Mouse (Mus musculus): ENCODE measurements at regions not wholly inside any gene's neighbourhood (a gene's known extent, or its start where the extent isn't known, plus 50 kb on each side); places are given as distances from the start of the nearest gene placed in this dataset.
A peak's percentile ranks its signal among the peaks of the same experiment; 100 is the strongest.

GRCm38 (mm10) chr10:8995097-8995496 is 109.2 kb upstream of the Sash1 start:
- no peak for DNase-seq (ENCODE audit: low spot score)

- no peak for DNase-seq (ENCODE audit: low spot score)
Measured at GRCm38 (mm10) chr10:8986339-8986738, 100.5 kb upstream of the Sash1 start.

- DNase-seq (ENCODE audit: low spot score), result no peak
Measured at GRCm38 (mm10) chr10:8983347-8983746, 97.5 kb upstream of the Sash1 start.

- no peak for DNase-seq (ENCODE audit: low spot score)
Measured at GRCm38 (mm10) chr10:8980568-8980967, 94.7 kb upstream of the Sash1 start.

GRCm38 (mm10) chr10:8978595-8978994 is 92.7 kb upstream of the Sash1 start:
- DNase-seq (ENCODE audit: low spot score), result no peak

- DNase-seq (ENCODE audit: low spot score), result no peak
Measured at GRCm38 (mm10) chr10:8973934-8974333, 88.1 kb upstream of the Sash1 start.

- no peak for DNase-seq (ENCODE audit: low spot score)
Measured at GRCm38 (mm10) chr10:8972789-8973551, 87.1 kb upstream of the Sash1 start.

- no peak for DNase-seq (ENCODE audit: low spot score)
Measured at GRCm38 (mm10) chr10:8970807-8971206, 84.9 kb upstream of the Sash1 start.

GRCm38 (mm10) chr10:8969586-8969985 is 83.7 kb upstream of the Sash1 start:
- DNase-seq (ENCODE audit: low spot score), result no peak

- no peak for DNase-seq (ENCODE audit: low spot score)
Measured at GRCm38 (mm10) chr10:8969016-8969415, 83.1 kb upstream of the Sash1 start.

GRCm38 (mm10) chr10:8968276-8968923 is 82.5 kb upstream of the Sash1 start:
- peak; percentile 70 for DNase-seq (ENCODE audit: low spot score)

GRCm38 (mm10) chr10:8962921-8963320 is 77.1 kb upstream of the Sash1 start:
- no peak for DNase-seq (ENCODE audit: low spot score)

GRCm38 (mm10) chr10:8960964-8961675 is 75.2 kb upstream of the Sash1 start:
- no peak for DNase-seq (ENCODE audit: low spot score)

- no peak for DNase-seq (ENCODE audit: low spot score)
Measured at GRCm38 (mm10) chr10:8960275-8960960, 74.5 kb upstream of the Sash1 start.

- DNase-seq (ENCODE audit: low spot score), result no peak
Measured at GRCm38 (mm10) chr10:8955499-8956211, 69.8 kb upstream of the Sash1 start.

GRCm38 (mm10) chr10:8954003-8954402 is 68.1 kb upstream of the Sash1 start:
- no peak for DNase-seq (ENCODE audit: low spot score)

GRCm38 (mm10) chr10:8952922-8953321 is 67.1 kb upstream of the Sash1 start:
- no peak for DNase-seq (ENCODE audit: low spot score)

GRCm38 (mm10) chr10:8951937-8952336 is 66.1 kb upstream of the Sash1 start:
- no peak for DNase-seq (ENCODE audit: low spot score)

- DNase-seq (ENCODE audit: low spot score), result peak; percentile 33
Measured at GRCm38 (mm10) chr10:8951236-8951825, 65.5 kb upstream of the Sash1 start.

GRCm38 (mm10) chr10:8948227-8948626 is 62.4 kb upstream of the Sash1 start:
- no peak for DNase-seq (ENCODE audit: low spot score)

- DNase-seq (ENCODE audit: low spot score), result no peak
Measured at GRCm38 (mm10) chr10:8945195-8945751, 59.4 kb upstream of the Sash1 start.
